Mouse (Mus musculus) fat pad, adult 2 months (tissue): Measurements from ENCODE around the gene Pdss2.

Experiments used
- DNase-seq: peaks from one replicate; pipeline ENCODE4 v3.0.0-alpha.2; 2011; ENCODE audit warnings: low read depth, low spot score; ENCODE audit errors: extremely low read depth

Gene Pdss2

DNA sequence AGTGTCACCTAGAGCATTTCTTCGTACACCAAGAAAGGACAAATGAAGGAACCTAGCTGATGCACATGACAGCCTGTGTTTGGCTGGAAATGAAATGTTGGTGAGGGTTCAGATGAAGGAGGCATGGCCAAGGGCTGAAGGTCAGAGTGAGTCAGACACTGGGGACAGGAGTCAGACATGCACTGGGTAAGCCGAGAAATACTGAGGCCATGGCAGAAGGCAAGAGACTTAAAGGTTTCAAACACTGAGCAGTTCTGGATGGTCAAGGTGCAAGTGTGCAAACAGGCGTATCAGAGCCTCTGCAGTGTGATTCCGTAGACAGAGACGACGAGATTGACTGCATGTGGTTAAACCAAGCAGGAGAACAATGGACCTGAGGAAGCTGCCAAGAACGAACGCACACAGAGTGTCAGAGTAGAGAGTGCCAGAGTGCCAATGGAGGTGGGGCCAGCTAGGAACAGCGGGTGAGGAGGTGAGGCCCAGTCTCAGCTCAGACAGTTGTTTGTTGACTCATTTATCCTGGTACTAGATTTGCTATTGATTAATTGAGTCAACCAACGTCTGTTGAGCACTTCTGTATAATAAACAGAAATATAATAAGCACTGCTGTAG lies 89.6 kb downstream of the Pdss2 start:
- no peak for DNase-seq

DNA sequence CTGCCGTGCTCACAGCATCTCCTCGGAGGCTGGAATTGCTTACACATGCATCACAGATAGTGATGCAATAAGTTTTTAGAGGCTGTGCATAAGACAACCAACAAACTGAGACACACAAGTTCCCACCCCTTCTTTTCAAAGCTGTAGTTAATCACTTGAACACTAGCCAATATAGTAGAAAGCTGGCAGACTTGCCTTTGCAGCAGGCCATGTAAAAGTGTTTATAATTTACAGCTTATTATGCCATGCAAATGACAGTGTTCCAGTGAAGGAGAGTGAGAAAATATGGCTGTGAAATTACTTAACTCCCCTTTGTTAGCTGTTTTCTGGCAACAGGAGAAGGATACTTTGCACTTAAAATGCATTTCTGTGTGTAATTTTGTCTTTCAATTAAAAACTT lies 90.9 kb downstream of the Pdss2 start:
- DNase-seq, result no peak

DNA sequence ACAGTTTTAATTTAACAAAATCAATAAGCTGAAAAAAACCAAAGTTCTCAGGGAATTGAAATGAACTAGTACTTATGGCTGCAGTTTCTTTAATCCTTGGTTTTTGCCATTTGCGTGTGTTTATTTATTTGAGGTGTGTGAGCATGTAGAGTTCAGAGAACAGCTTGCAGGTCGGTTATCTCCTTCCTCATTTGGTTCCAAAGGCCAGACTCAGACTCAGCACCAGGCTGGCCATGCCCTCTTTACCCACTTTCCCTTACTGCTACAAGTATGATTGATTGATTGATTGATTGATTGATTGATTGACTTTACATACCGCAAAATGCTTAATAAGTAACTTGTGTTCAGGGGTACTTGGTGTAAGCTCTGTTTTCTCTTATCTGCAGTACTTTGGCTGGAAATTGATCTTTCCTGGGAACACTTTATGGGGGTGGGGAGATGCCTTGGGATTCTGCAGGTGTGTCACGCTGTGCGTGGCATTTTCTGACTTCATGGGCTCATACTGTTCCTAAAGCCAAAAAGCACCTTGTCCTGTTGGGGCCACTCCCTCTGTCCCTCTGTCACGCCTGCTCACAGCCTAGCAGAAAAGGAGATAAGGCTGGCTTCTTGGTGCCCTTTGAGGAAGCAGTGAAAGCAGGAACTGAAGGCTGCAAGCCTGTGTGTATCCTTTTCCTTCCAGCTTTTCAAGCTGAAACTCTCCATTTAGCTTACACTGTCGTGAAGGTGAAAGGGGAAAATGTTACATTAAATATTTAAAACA lies 91.6 kb downstream of the Pdss2 start:
- DNase-seq, result no peak

DNA sequence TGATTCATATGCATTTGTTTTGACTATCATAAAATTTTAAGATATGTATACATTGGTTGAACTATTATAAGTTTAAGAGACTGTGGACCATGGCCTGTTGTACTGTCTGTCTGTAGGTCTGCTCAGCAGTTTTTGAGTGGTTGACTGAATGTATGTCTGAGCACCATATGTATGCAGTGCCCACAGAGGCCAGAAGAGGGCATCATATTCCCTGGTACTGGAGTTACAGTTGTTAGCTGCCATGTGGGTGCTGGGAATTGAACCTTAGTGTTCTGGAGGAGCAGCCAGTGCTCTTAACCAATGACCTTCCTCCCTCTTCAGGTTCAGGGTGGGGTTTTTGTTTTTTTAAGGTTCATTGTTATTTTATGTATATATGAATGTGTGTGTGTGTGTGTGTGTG lies 93.9 kb downstream of the Pdss2 start:
- no peak for DNase-seq

DNA sequence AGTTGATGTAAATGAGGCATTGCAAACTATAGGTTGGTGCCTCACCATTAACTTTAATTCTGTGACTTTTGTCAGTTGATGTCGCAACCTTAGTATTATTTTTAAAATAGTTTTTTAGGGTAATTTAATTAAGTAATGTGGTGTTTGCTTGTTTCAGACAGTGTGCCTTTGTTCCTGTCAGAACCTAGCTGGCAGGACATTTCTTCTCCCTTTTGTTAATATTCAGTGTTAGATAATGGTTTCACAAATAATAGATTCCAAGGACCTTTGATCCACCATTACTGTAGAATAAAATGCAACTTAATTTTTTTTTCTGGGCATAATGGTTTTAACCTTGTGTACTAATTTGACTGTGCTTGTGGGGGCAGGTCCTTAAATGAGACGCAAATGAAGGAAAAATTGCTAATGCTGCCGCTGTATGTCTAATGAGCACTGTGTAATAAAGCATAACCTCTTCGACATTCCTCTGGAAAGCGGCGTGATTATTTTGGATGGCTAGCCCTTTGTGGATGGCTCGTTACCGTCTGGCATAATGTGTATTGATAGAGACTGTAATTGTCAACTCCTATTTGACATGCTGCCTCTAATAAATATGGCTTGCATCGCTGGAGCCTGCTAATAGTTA lies 96.2 kb downstream of the Pdss2 start:
- DNase-seq, result no peak

DNA sequence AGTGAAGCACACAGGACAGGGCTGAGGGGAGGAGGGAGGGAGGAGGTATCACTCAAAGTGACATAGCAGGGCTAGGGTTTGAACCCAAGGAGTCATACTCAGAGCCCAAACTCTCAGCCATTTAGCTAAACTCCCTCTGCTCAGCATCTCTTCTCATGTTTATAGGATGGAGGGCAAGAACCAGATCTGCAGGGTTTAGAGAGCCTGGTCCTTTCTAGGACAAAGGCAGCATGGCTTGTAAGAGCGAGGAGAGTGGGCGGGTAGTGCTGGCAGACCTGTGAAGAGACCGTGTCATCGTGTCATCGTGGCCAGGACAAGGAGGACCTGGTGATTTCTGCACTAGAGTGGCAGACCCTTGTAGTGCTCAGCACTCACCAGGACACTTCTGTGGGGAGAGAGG lies 99.7 kb downstream of the Pdss2 start:
- no peak for DNase-seq

DNA sequence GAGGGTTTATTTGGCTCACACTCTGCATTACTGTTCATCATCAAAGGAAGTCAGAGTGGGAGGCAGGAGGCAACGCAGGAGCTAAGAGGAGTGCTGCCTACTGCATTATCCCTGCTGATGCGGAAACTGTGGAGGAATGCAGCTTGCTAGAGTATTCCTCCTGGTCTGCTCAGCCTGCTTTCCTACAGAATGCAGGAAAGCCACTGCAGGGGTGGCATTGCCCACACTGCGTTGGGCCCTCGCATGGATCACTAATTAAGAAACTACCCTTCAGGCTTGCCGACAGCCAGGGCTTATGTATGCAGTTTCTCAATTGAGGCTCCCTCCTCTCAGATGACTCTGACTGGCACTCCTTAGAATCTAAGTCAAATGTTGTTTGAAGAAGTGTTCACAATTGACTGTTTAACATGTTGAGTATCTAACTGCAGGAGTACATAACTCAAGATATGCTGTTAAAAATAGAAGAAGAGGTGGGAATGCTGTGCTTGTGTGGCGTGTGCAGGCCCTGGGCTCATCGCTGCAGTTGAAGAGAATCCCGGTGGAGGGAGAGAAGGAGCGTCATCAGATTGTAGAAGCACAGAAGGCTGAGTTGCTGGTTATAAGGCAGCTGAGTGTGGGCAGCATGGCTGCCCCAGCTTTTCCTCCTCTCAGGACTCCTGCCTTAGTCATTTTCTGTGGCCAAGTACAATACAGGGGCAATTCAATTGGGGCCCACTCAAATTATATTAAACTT lies 101.3 kb downstream of the Pdss2 start:
- DNase-seq, result no peak

DNA sequence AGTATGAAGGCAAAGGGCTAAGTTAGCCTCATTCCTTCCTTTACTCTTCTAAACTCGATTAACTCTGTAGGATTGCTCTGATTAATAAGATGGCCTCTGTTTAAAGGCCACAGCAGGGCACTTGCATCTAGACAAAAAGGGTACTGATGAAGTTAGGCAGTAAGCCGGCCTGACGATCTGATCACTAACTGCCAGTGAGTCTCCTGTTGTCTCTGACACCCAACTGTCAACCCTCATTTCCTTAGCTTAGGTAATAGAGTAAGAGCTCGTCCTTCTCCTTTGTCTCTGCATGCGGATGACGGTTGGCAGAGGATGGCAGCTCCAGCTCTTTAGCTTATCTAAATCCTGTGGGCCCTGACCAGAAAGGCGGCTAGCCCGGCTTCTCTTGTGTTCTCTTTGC lies 102.1 kb downstream of the Pdss2 start:
- no peak for DNase-seq

DNA sequence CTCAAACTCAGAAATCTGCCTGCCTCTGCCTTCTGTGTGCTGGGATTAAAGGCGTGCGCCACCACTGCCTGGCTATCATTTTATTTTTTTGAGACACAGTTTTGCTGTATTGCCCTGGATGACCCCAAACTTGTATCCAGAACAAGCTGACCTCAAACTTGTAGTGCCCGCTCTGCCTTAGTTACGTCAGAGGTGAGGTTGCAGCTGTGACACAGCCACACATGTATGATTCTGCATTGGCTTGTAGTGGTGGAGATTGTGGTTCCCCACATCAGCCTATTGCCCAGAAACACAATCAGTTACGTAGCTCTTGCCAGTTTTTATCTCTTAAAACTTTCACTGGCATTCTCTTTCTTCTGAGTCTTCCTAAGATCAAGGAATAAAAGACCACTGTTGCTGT lies 108.5 kb downstream of the Pdss2 start:
- no peak for DNase-seq

DNA sequence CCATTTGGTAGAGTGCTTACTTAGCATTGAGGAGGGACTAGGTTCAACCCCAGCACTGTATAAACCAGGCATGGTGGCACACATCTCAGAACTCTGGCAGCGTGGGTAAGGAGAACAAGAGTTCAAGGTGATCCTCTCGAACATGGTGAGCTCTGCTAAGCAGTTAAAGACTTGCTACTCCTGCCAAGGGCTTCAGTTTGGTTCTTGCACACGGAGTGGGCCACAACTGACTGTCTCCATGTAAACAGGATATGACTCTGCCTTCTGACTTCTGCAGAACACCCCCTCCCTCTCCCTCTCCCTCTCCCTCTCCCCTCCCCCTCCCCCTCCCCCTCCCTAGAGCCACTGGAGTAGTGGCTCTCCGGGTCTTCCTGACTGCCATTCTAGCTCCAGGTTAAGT lies 109.4 kb downstream of the Pdss2 start:
- DNase-seq, result no peak

DNA sequence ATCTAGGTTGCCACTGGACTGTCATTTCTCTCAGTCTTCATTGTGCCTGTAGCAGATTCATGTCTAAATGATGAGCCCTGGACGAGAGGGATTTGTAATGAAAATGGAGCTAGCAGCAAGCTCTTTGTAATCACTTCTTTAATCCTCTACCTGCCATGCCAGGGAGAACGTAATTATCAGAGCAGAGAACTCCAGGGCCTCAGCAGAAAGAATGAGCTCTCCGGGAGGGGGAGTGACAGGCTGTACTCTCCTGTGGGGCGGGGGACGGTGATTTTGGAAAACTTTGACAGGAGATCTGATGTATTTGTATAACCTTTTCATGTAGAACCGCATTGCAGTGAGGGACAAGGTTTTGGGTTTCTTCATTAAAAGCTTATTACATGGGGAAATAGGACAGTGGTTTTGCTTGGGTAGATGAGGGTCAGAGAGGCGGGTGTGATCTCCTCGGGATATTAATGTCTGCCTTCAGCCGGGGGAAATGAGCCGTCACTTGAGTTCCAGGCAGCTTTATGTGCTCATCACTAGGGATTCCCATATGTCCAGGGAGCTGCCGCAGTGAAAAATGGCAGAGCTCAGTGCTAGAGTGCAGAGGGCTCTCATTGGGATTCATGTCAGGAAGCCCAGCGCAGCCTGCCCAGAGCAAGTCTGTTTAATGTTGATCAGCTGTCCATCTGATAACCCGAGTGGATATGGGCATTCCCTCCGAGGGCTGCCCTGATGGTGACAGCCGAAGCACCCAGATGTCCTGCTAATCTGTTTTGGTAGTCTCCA lies 110.8 kb downstream of the Pdss2 start:
- no peak for DNase-seq

DNA sequence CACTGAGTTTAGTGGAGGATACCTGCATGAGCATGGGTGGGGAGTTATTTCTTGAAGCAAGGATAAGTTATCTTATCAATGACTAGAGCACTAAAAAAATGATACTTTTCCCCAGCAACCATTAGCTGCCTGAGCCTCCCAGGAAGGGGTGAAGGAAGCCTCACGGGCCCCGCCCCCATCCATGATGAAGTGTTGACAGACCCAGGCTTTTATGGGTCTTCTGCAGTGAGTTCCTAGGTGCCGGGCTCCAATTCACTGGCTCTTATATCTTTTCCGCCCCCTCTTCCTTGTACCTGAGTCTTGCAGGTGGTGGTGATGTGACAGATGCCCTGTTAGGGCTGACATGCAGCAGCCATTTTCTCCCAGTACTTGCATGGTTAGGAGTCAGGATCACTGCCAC lies 114.6 kb downstream of the Pdss2 start:
- no peak for DNase-seq

DNA sequence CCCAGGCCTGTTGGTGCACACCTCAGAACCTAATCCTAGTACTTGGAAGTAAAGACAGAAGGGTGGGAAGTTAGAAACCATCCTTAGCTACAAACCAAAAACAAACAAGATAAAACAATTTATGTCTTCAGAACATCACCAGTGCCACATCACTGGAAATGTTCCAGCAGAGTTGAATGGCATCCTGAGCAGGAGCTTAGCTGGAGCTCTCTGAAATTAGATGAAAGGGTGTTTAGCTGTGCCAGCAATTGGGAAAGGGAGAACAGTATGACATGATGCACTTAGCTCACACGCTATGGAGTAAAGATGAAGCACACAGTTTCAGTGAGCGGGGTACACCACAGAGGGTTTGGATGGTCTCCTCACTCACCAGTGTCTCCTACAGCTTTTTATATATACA lies 115.8 kb downstream of the Pdss2 start:
- DNase-seq, result peak; percentile 59

DNA sequence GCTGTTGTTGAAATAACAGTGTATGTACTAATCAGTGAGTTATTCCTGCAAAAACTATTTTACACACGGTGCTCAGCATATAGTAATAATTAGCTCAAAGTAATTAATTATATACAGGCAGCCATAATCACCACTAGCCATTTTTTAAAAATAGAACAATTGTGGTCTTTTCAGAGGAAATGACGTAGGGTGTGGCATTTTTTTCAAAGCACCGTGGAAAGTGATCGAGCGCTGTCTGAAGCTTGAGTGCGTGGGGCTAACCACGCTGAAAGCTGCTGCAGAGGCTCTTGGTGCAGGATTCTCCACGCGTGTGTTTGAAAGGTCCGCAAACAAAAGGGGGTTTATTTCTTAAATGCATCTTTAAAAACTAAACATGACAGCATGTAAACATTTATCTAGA lies 118.5 kb downstream of the Pdss2 start:
- no peak for DNase-seq

DNA sequence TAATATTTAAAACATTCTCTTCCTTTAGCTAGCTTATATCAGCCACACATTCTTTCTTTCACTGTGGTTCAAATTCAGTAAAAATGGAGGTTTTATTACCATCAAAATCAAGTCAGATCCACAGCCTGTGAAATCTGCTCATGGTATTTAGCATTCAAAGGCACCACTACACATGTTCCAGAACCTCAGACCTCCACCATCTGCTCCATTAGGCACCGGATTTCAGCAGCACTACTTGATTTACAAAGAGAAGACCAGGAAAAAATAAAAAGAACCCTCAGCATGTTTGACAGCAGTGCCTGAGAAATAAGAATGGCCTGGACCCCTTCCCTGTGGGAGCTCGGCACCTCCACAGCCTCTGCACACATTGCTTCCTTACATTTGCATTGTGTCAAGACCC lies 128.4 kb downstream of the Pdss2 start:
- no peak for DNase-seq

DNA sequence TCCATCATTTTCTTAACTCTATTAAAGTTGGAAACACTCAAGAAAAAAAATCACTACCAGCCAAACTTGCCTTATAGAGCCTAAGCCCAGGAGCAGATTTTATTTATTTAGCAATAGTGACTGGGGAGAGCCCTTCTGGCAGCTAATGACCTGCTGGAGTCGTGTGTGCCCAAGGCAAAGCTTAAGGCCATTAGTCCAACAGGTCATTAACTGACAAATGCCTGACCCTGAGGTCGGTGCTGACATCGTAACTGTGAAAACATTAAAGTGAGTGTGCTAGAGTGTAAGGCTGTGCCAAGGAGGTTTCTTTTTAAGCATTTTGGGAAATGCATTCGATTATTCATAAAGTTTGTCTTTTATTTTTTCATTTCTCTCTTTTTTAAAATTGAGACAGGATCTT lies 136.6 kb downstream of the Pdss2 start:
- DNase-seq, result no peak

DNA sequence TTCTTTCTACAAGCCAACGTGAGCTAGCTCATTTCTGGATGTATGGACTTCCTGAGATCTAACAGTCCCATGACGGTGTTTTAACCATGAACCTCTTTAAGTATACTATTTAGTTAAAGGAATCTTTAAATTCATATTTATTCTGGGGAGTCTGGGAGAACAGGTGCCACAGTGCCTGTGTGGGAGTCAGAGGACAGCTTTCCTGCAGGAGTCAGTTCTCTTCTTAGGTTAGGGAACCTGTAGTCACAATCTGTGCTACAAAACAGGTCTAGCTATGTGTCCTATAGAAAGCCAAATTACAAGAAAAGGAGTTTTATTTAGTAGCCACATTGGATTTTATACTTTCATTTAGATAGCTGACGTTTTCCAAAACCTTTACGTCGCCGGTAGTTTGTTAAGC lies 141.7 kb downstream of the Pdss2 start:
- DNase-seq, result no peak

DNA sequence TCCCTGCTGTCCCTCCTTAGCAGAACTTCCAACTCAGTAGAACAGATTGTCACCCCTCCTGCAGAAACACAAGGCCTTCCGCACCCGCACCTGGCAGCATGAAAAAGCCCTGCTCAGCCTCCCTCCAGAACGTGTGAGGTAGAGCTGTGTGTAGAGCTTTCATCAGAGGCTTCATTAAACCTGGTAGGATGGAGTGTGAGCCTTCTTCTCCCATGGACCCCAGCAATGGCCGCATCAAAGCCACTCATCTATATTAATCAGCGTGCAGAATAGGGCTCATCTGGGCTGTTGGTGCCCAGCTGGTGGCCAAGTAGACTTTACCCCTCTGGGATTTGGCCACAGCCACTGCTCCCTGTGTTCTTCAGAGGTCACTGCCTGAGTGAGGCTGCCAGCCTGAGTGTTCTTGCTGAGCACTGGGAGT lies 142.2 kb downstream of the Pdss2 start:
- DNase-seq, result no peak

DNA sequence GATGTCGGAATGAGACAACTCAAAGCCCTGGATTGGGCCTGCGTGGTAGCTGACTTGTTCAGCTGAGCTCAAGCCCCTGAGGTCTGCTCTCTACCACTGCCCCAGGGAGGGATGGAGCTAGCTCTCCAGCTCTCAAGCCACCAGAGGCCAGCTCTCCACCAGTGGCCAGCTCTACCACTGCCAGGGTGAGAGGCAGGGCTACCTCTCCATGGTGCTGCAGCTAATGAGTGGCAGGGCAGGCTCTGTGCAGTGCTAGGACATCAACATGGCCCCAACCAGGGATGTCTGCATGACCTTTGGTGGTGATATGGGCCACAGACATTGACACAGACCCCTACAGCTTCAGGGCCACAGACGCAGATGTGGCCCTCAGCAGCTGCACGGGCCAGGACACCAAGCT lies 144.6 kb downstream of the Pdss2 start:
- DNase-seq, result no peak

DNA sequence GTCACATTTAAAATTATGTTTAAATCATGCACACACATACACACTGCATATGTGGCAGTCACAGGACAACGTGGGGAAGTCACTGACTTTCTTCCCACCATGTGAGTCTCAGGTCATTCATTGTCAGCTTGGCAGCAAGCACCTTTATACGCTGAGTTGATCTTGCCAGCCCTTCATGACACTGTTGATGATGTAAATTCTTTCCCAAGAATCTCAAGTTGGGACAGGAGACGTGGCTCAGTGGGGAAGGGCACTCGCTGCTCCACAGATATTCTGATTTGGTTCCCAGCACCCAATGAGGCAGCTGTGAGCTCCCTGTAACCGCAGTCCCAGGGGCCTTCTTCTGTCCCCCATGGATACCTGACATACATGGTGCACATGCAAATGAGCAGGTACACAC lies 147.3 kb downstream of the Pdss2 start:
- DNase-seq, result peak; percentile 66

DNA sequence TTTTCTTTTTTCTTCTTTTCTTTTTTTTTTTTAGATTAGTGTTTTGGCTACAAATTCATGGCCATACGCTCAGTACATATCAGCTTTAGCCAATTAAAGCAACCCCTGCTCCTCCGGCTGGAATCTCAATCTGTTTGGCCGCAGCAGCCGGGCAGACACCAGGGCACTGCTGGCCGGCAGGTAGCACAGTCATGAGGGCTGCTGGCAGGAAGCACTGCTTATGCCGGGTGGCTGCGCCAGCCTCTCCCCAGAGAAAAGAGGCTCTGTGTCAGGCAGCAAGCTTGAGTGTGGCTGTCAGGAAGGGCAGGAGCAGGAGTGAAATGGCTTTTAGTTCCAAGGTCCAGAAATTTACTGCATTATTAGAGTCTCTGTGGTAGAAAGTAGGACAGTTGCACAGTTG lies 151.0 kb downstream of the Pdss2 start:
- DNase-seq, result no peak
